ENCODE assay signal across 24 mouse cellular contexts in genomic region chr11:64317458-64317857, GRCm38 (mm10).
"Had no signal": no experiment of that assay in that cellular context is flagged by ENCODE, and none has a peak within 500 bp of the region (broad histone marks: within the 10 kb centered on the region; RNA-seq: fewer than 3 reads in every experiment).

No protein-coding gene starts in this region.

- H3K27ac ChIP-seq: heart, embryonic 10.5 days; hindbrain, embryonic 13.5 days; hindbrain, embryonic 15.5 days; hindbrain, postnatal 0 days; kidney, embryonic 15.5 days; kidney, postnatal 0 days; limb, embryonic 12.5 days; liver, embryonic 13.5 days had no signal

- H3K27me3 ChIP-seq: hindbrain, embryonic 13.5 days; hindbrain, embryonic 15.5 days; kidney, embryonic 15.5 days; liver, embryonic 13.5 days had no signal

- H3K4me2 ChIP-seq: heart, embryonic 12.5 days; hindbrain, embryonic 13.5 days; hindbrain, embryonic 15.5 days; kidney, embryonic 15.5 days; limb, embryonic 12.5 days; liver, embryonic 11.5 days; liver, embryonic 13.5 days had no signal

- H3K9me3 ChIP-seq: heart, embryonic 10.5 days; heart, embryonic 12.5 days; hindbrain, embryonic 13.5 days; hindbrain, embryonic 15.5 days; kidney, embryonic 15.5 days; limb, embryonic 12.5 days; liver, embryonic 13.5 days had no signal

- H3K9ac ChIP-seq: heart, embryonic 12.5 days; hindbrain, embryonic 13.5 days; hindbrain, embryonic 15.5 days; kidney, embryonic 15.5 days; limb, embryonic 12.5 days; liver, embryonic 13.5 days had no signal

- ATAC-seq: hindbrain, postnatal 0 days; intestine, embryonic 16.5 days had no signal

- H3K4me3 ChIP-seq: heart, embryonic 10.5 days; heart, embryonic 12.5 days; hindbrain, embryonic 13.5 days; hindbrain, embryonic 15.5 days; kidney, embryonic 15.5 days; limb, embryonic 12.5 days; liver, embryonic 13.5 days had no signal

- H3K4me1 ChIP-seq: heart, embryonic 10.5 days; hindbrain, embryonic 13.5 days; hindbrain, embryonic 15.5 days; liver, embryonic 13.5 days had no signal

- DNase-seq: gastrocnemius, postnatal 14 days; gastrocnemius, postnatal 36 days; heart, adult 18-20 months; heart, postnatal 10 days; kidney, adult 11 months; kidney, adult 2 months; kidney, adult 9 months; kidney, postnatal 14 days; kidney, postnatal 36 days; layer of hippocampus, adult 9-11 months; layer of hippocampus, postnatal 36 days; left cerebral cortex, postnatal 4 days; liver; liver, embryonic 13.5 days had no signal

- H3K36me3 ChIP-seq: heart, embryonic 10.5 days; heart, embryonic 12.5 days; hindbrain, embryonic 13.5 days; hindbrain, embryonic 15.5 days; kidney, embryonic 15.5 days; limb, embryonic 12.5 days; liver, embryonic 13.5 days had no signal
